Mouse (Mus musculus) heart, embryonic 10.5 days (tissue): ENCODE measurements around the gene Gm42674. TPM values are rescaled to one million over a fixed set of nuclear protein-coding genes. Genes with fewer than 3 reads are reported as not detected.

Experiments
- polyA plus RNA-seq: library from polyadenylated mRNA; unstranded; fragments of >200 nt; fragmentation: Nextera tagmentation; extraction: Ambion mirVana; gene quantifications from 2 replicates; pipeline ENCODE4 v1.2.1, GENCODE M21; 2016

Gm42674 gene
- polyA plus RNA-seq, 1 experiment from 2014 or later, result not detected

Other genes with a start within 250 kb of the Gm42674 start
- gene Slc27a3, start 212.0 kb upstream of the Gm42674 start, polyA plus RNA-seq, result 12.6 and 19.9 TPM in 2 replicates
- 31.0 and 36.7 TPM in 2 replicates for gene Ints3, start 168.3 kb upstream of the Gm42674 start, polyA plus RNA-seq
- 7.1 and 8.7 TPM in 2 replicates for gene Npr1, start 136.0 kb upstream of the Gm42674 start, polyA plus RNA-seq
- gene Ilf2, start 125.8 kb upstream of the Gm42674 start, polyA plus RNA-seq, result 149 and 215 TPM in 2 replicates
- gene Snapin, start 110.9 kb upstream of the Gm42674 start, polyA plus RNA-seq, result 71.7 and 74.4 TPM in 2 replicates
- gene Chtop, start 92.4 kb upstream of the Gm42674 start, polyA plus RNA-seq, result 120 and 136 TPM in 2 replicates
- gene S100a1, start 87.5 kb upstream of the Gm42674 start, polyA plus RNA-seq, result 64.6 and 111 TPM in 2 replicates
- 32.3 and 52.5 TPM in 2 replicates for gene S100a13, start 87.5 kb upstream of the Gm42674 start, polyA plus RNA-seq
- gene S100a14, start 75.0 kb upstream of the Gm42674 start, polyA plus RNA-seq, result 0.28 TPM in 1 of 2 replicates, not detected in the other
- gene S100a16, start 64.7 kb upstream of the Gm42674 start, polyA plus RNA-seq, result 18.1 and 36.6 TPM in 2 replicates
- 0.31 and 0.44 TPM in 2 replicates for gene S100a3, start 41.3 kb upstream of the Gm42674 start, polyA plus RNA-seq
- gene S100a2, start 11.7 kb upstream of the Gm42674 start, polyA plus RNA-seq, result not detected in 2 replicates
- 0.30 and 0.43 TPM in 2 replicates for gene S100a4, start 1.9 kb downstream of the Gm42674 start, polyA plus RNA-seq
- gene S100a5, start 6.6 kb downstream of the Gm42674 start, polyA plus RNA-seq, result not detected in 2 replicates
- gene S100a6, start 11.0 kb downstream of the Gm42674 start, polyA plus RNA-seq, result 27.3 and 28.9 TPM in 2 replicates
- gene S100a7a, start 52.1 kb downstream of the Gm42674 start, polyA plus RNA-seq, result not detected in 2 replicates
- not detected in 2 replicates for gene S100a8, start 67.1 kb downstream of the Gm42674 start, polyA plus RNA-seq
- not detected in 2 replicates for gene S100a9, start 93.8 kb downstream of the Gm42674 start, polyA plus RNA-seq
- gene Pglyrp4, start 125.0 kb downstream of the Gm42674 start, polyA plus RNA-seq, result not detected in 2 replicates
- gene Gm5849, start 176.0 kb downstream of the Gm42674 start, polyA plus RNA-seq, result not detected in 2 replicates